Mouse (Mus musculus) embryonic fibroblast, embryonic 13.5 days (primary cell): ENCODE measurements around the gene Npas3. TPM values are rescaled to one million over a fixed set of nuclear protein-coding genes. Genes with fewer than 3 reads are reported as not detected.

Source experiments
- H3K27ac ChIP-seq: 2 replicates; pipeline ENCODE4 v1.5.1; 2012; ENCODE audit warnings: low read length, control low read depth, inconsistent platforms; ENCODE audit not compliant: insufficient read depth
- H3K4me1 ChIP-seq: 2 replicates; pipeline ENCODE4 v1.6.1; 2011; ENCODE audit warnings: low read length; ENCODE audit not compliant: control insufficient read depth, insufficient read depth
- H3K4me3 ChIP-seq: 2 replicates; pipeline ENCODE4 v1.5.1; 2011; ENCODE audit warnings: mild to moderate bottlenecking, control low read depth, low read length; ENCODE audit not compliant: insufficient read depth
- CTCF ChIP-seq: IDR thresholded peaks from 2 replicates; pipeline ENCODE4 v1.5.1; 2011; ENCODE audit warnings: mild to moderate bottlenecking, control low read depth, low read length, moderate library complexity, borderline replicate concordance; ENCODE audit not compliant: insufficient read depth
- POLR2A ChIP-seq: IDR thresholded peaks from 2 replicates; pipeline ENCODE4 v1.6.1; 2011; ENCODE audit warnings: low read depth, mild to moderate bottlenecking, control low read depth, low read length, moderate library complexity
- polyA plus RNA-seq: library from polyadenylated mRNA; stranded (reverse); fragments of >200 nt; gene quantifications from 2 replicates; pipeline ENCODE4 v1.2.4, GENCODE M21; 2011; ENCODE audit warnings: low read depth; ENCODE audit not compliant: missing spikeins, insufficient read length

The Npas3 gene
- polyA plus RNA-seq, 1 experiment = 6.6 TPM

DNA sequence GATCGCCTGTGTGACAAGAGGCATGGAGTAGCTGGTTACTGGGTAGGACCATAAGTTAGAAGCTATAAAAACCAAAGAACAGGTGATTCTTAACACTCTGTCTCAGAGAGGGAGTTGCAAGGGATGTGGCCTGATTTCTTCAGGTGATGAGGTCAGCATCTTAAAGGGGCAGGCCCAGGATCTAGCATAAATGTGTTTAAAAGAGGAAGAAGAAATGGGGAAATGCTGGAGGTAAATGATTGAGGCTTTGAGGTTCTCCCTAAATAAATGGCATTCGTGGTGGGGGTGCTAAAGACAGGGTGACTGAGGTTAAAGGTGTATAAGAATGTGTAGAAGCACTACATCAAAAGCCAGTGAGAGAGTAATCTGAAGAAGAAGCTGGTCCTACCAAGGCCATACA lies 193.6 kb downstream of the Npas3 start:
- Histone ChIP-seq H3K4me1 (no peaks in the 10 kb centered on the region), H3K27ac (no peak overlapping the region), H3K4me3 (no peak overlapping the region)
- TF ChIP-seq POLR2A = no peak
- TF ChIP-seq CTCF = no peak

GRCm38 (mm10) chr12:53447469-53447868 lies 199.0 kb downstream of the Npas3 start:
- TF ChIP-seq POLR2A (no peak), CTCF (no peak)
- H3K4me3 ChIP-seq = no peak overlapping the region
- H3K4me1 ChIP-seq = no peaks in the 10 kb centered on the region
- H3K27ac ChIP-seq = no peak overlapping the region

GRCm38 (mm10) chr12:53448040-53448439 lies 199.6 kb downstream of the Npas3 start:
- Histone ChIP-seq H3K4me3 (no peak overlapping the region), H3K27ac (no peak overlapping the region), H3K4me1 (no peaks in the 10 kb centered on the region)
- no peak for TF ChIP-seq POLR2A
- no peak for TF ChIP-seq CTCF

- no peak overlapping the region for H3K4me3 ChIP-seq
- TF ChIP-seq CTCF (no peak), POLR2A (no peak)
- H3K27ac ChIP-seq = no peak overlapping the region
- no peaks in the 10 kb centered on the region for H3K4me1 ChIP-seq
Measured at GRCm38 (mm10) chr12:53467549-53467948, 219.1 kb downstream of the Npas3 start.

GRCm38 (mm10) chr12:53474486-53474885 lies 226.0 kb downstream of the Npas3 start:
- H3K4me3 ChIP-seq = no peak overlapping the region
- no peaks in the 10 kb centered on the region for H3K4me1 ChIP-seq
- H3K27ac ChIP-seq = no peak overlapping the region
- TF ChIP-seq CTCF (no peak), POLR2A (no peak)

DNA sequence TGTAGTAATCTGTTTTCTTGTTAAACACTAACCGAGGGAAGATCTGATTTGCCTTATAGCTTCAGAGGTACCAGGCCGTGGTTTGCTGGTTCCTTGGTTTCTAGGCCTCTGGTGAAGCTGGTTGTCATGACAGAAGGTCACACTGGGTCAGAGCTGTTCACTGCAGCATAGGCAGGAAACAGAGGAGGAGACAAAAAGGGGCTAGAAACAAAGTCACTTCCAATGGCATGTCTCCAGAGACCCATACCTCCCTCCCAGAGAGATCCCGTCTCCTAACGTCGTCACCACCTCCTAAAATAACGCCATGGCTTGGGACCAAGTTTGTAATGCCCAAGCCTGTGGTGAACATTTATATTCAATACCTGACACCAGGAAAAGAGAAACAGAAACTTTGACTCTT lies 236.4 kb downstream of the Npas3 start:
- TF ChIP-seq CTCF (no peak), POLR2A (no peak)
- no peak overlapping the region for H3K27ac ChIP-seq
- no peaks in the 10 kb centered on the region for H3K4me1 ChIP-seq
- no peak overlapping the region for H3K4me3 ChIP-seq

DNA sequence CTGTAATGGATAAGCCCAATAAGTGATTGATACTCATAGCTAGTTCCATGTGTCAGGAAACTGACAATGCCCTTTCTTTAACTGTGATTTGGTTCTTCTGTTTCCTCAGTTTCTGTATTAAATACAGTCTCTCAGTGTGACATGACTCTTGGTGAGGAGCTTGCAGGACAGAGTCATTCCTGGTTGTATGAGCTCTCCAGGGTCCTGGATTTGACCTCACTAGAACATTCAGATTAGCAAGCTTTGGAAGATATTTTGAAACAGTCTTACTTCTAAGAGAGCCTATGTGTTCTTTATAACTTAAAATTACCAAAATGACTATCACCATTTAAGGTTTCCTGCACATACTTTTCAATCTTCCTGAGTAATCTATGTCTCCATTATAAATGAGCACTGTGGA lies 247.9 kb downstream of the Npas3 start:
- no peaks in the 10 kb centered on the region for H3K4me1 ChIP-seq
- no peak overlapping the region for H3K4me3 ChIP-seq
- TF ChIP-seq POLR2A = no peak
- TF ChIP-seq CTCF = no peak
- no peak overlapping the region for H3K27ac ChIP-seq

GRCm38 (mm10) chr12:53514885-53515284 lies 266.4 kb downstream of the Npas3 start:
- Histone ChIP-seq H3K4me1 (no peaks in the 10 kb centered on the region), H3K4me3 (no peak overlapping the region), H3K27ac (no peak overlapping the region)
- no peak for TF ChIP-seq CTCF
- no peak for TF ChIP-seq POLR2A

DNA sequence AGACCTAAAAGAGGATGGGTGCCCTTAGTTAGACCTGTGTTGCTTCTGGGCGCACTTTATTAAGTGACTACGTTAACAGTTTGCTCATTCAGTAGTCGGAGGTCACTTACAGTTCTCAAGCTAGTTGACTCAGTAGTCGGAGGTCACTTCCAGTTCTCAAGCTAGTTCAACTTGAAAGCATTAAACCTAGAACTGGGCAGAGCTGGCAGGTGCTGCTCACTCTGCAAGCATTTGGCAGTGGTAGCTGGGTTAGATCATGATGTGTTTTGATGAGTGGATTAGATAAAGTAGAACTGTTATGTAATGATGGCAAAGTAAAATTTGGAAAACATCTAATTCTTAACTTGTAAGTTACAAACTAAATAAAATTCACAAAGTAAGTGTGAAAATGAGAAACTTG lies 271.1 kb downstream of the Npas3 start:
- H3K27ac ChIP-seq = no peak overlapping the region
- no peak overlapping the region for H3K4me3 ChIP-seq
- H3K4me1 ChIP-seq = no peaks in the 10 kb centered on the region
- TF ChIP-seq CTCF = no peak
- TF ChIP-seq POLR2A = no peak

GRCm38 (mm10) chr12:53522631-53523030 lies 274.2 kb downstream of the Npas3 start:
- Histone ChIP-seq H3K4me1 (no peaks in the 10 kb centered on the region), H3K4me3 (no peak overlapping the region), H3K27ac (no peak overlapping the region)
- TF ChIP-seq POLR2A (no peak), CTCF (no peak)

GRCm38 (mm10) chr12:53527046-53527445 lies 278.6 kb downstream of the Npas3 start:
- H3K4me1 ChIP-seq = peaks cover 2% of the 10 kb centered on the region; the same call in 1 of the 2 replicates
- no peak overlapping the region for H3K27ac ChIP-seq
- no peak for TF ChIP-seq CTCF
- no peak for TF ChIP-seq POLR2A
- H3K4me3 ChIP-seq = no peak overlapping the region
